Mouse (Mus musculus): Measurements from ENCODE around the gene Umodl1.

- TF ChIP-seq POLR2A (IDR thresholded peaks at IDR 0.05; ENCODE audit: borderline replicate concordance, insufficient read depth, low read length) (no peak), CTCF (IDR thresholded peaks at IDR 0.05; ENCODE audit: borderline replicate concordance, insufficient read depth, low read depth, low read length) (no peak)
These were observed 81.9 kb downstream of the Umodl1 start for GRCm38 (mm10) chr17:31036168-31036876.
